Mouse (Mus musculus): ENCODE results near the gene Mat1a. TPM values are rescaled to one million over a fixed set of nuclear protein-coding genes. Genes with fewer than 3 reads are reported as not detected.

The Mat1a gene
- total RNA-seq, 2 experiments from 2014 or later: not detected

DNA sequence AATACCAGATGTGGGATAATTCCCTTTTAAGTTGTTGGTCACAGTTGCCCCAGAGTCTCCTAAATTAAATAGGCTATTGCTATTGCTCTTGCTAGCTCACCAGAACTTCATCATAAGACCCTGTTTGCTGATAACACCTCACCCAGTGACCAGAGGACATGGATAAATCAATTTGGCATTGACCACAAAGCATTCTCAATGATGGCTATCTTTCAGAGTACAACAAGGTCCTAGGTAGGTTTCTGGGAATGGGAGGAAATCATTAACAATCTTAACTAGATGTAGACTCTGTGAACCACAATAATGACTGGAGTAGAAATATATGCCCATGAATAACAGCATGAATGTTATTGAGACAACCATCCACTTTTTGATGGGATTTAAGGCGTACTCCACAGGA lies 35.9 kb downstream of the Mat1a start:
- DNase-seq: no peak

DNA sequence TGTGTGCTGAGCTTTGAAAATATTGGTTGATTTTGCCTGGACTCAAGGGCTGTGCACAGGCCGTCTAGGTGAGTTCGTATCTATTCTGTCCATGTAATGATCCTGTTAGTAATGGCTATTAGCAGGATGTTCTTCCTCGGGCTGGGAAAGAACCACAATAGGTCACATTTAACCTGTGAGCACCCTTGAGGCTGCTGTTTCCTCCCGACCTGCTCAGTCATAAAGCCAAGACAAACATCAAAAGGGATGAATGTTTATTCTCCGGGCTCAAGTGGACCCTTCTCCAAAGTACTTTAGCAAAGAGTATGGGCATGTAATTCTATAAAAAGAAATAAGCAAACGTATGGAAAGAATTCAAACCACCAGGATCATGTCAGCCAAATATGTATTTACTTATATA lies 41.2 kb downstream of the Mat1a start:
- DNase-seq: no peak

DNA sequence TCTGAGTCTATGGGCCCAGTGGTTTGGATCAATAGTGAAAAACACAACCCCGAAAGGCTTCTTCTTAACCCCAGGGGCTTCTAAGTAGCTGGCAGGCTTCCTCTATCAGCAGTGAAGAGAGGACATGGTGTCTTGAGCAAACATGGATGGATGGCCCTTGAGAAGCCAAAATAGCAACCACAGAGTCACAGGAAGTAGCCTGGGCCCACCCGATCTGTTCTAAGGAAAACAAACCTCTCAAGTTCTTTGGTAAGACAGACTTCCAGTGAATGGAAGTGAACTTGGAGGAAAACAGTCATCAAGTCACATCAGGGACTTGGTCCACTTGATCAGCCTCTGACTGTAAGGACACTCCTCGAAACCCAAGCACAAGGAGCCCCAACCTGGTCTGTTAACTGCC lies 42.1 kb downstream of the Mat1a start:
- DNase-seq: no peak

DNA sequence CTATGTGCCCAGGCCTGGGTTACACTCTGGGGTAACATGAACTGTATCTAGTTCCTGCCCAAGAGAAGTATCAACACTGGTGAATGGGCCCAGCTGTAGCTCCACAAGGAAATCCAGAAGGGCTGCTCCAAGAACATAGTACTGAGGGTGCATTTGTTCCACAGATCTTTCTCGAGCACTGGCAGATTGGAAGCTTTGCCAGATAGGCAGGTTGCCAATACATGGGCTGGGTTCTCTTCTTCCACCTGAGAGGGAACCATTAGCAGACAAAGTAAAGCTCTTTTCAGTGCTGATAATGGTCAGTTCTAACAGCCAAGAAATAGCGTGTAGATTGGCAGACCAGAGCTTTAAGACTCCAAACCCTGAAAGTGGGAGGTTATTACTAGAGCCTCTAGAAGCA lies 42.5 kb downstream of the Mat1a start:
- no peak for DNase-seq

DNA sequence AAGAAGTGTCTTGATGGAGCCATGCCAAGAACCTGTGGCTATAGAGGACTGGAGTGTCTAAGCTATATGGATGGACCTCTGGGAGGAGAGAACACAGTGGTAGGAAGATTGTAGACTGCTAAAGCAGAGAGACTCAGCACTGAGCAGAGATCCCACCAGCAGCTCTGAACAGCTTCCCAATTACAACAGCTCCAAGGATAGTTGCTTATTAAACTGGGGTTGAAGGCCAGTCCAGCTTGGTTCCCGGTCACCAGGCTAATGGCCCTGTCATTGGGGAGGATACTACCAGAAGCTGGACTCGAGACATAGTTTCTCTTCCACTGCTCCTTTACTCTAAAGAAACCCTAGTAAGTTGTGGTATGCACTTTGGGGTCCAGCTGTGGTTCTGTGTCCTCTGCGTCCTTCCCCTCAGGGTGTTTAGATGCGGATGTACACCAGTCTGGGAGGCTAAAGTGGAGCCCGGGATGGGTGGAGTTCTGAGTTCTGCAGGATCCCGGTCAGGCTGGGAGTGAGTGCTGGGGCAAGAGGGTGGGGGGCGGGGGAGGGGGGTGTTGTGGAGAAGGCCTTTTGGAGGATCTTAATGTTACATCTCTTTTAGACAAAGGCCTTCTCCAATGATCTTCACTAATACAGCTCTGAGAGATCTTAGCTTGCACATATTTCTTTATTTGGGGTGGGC lies 46.5 kb downstream of the Mat1a start, which contains the start of gene Mbl1:
Mbl1 (plus strand) TSS at position 239 of the 679 bp plus-strand sequence.
- no peak for DNase-seq

DNA sequence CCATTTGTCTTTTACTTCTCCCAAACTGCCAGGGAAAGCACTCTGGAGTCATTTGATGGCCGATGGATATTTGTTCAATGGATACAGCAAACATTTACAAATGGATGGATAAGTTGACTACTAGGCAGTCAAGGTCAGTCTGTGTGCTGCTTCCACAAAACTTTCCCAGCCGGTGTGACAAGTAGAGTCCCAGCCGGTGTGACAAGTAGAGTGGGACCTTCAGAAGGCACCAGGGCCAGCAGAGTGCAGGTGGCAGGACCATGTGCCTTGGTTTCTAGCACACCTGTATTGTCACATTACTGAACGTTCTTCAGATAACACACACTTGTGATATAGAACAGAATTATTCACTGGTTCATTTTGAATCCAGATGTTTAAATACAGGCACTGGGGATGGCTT lies 55.2 kb downstream of the Mat1a start:
- DNase-seq: no peak

DNA sequence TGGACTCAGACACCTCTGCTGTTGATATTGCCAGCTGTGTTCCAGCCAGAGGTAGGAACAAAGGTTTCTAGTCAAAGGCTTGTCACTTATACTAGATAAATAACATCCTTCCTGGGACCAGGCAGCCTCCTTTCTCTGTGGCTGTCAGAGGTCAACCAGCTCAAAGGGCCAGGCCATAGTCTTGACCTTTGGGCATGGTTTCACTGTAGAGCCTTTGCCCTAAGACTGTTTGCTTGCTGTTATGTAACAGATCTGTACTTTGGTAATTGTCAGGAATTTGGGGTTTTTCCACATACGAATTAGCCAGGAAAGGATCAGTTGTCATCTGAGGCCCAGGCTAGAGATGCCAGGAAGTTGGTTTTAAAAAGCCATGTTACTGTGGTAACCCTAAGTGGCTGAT lies 55.9 kb downstream of the Mat1a start:
- no peak for DNase-seq

DNA sequence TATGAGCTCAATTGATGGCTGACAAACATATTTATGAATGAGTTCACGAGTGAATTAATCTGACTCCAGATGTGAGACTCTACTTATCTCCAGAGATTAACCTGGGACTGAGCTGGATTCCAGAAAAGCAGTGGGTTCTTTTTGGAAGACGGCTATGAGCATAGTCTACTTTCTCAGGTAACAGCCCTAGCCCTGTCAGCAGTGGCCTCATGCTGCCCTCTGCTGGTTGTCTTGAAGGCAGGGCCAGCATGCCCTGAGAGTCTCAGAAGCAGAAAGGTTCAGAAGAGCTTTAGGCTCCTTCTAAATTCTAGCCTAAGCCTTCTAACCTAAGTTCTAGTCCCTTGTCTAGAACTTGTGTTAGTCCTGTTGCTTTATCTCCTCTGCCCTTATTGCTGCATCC lies 57.8 kb downstream of the Mat1a start:
- peak; percentile 14 to 50 for DNase-seq

DNA sequence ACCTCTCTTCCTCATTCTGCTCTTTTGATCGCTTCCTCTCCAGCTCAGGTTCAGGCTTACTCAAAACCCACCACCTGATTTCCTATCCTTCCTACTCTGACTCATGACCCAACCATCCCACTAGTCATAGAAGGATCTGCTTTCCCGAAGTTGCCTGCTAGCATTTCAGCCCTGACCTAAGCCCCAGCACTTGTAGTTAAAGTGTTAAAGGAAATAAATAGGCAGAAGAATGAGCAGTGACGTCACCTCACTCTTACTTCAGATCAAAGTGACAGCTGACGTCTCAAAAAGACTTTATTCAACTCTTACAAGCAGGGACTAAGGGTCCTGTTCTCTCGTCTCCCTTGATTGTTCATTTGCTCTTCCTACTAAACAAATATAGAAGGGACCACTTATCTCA lies 62.4 kb downstream of the Mat1a start:
- no peak for DNase-seq

DNA sequence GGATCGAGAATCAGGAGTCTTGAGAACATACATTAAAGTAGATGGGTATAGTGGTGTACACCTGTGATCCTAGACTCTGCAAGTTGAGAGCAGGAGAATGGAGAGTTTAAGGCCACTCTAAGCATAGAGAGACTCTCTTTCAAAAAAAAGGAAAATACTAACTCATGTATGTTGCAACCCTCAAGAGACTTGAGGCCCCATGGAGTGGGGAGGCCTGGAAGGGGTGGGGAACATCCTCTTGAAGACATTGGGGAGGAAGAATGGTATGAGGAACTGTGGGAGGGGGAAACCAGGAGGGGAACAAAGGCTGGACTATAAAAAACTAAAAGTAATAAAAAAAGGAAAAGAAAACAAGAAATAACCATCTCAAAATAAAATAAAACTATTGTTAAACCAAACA lies 63.7 kb downstream of the Mat1a start:
- no peak for DNase-seq

DNA sequence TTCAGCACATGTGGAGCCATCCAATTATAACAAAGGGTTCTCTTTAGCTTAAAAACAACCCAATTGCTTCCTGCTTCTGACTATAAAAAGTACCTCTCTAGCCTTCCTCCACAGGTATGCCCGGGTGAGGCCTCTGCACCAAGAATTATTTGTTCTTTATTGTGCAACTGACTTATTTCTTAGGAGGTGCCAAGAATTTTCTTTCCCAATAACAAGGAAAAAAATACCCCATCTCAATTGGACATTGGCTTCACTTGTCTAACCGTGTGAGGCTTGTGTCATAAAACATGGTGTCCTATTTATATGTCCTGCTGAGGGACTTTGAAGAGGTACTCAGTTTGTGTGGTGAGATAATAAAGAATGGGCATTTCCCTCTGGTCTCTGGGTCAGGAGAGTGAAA lies 65.7 kb downstream of the Mat1a start:
- DNase-seq: no peak

Other genes starting within 250 kb of the Mat1a start
- under 1 TPM; 0.60 to 0.93 TPM for gene Sh2d4b, start 211.8 kb upstream of the Mat1a start, total RNA-seq (2021)
- gene Tspan14, start 138.2 kb upstream of the Mat1a start, total RNA-seq (2021): 10 to 100 TPM; 13.8 to 18.2 TPM
- 10 to 100 TPM; 33.8 to 46.0 TPM for gene Fam213a, start 91.2 kb upstream of the Mat1a start, total RNA-seq (2021)
- not detected for gene Dydc2, start 35.8 kb upstream of the Mat1a start, total RNA-seq (2021)
- not detected for gene Dydc1, start 32.1 kb upstream of the Mat1a start, total RNA-seq (2021)
- gene Sftpa1, start 26.7 kb downstream of the Mat1a start, total RNA-seq (2021): 1 to 10 TPM in 1 of 2 experiments, not detected in 1; 6.4 TPM
- gene Mbl1, start 46.4 kb downstream of the Mat1a start, total RNA-seq (2021): not detected
- under 1 TPM in 1 of 2 experiments, not detected in 1; 0.67 TPM for gene Sftpd, start 80.1 kb downstream of the Mat1a start, total RNA-seq (2021)
- not detected for gene Gm2832, start 173.8 kb downstream of the Mat1a start, total RNA-seq (2021)
- not detected for gene Gm5798, start 243.6 kb downstream of the Mat1a start, total RNA-seq (2021)

Measured in heart, adult 18-20 months (tissue).